Mouse (Mus musculus) retina, postnatal 7 days (tissue): ENCODE data around the gene Tent4a.
A peak's percentile ranks its signal among the peaks of the same experiment; 100 is the strongest.

Experiments used
- DNase-seq: peaks from one replicate; pipeline ENCODE4 v3.0.0-alpha.2; 2012; ENCODE audit warnings: low read depth, low spot score

The Tent4a gene

DNA sequence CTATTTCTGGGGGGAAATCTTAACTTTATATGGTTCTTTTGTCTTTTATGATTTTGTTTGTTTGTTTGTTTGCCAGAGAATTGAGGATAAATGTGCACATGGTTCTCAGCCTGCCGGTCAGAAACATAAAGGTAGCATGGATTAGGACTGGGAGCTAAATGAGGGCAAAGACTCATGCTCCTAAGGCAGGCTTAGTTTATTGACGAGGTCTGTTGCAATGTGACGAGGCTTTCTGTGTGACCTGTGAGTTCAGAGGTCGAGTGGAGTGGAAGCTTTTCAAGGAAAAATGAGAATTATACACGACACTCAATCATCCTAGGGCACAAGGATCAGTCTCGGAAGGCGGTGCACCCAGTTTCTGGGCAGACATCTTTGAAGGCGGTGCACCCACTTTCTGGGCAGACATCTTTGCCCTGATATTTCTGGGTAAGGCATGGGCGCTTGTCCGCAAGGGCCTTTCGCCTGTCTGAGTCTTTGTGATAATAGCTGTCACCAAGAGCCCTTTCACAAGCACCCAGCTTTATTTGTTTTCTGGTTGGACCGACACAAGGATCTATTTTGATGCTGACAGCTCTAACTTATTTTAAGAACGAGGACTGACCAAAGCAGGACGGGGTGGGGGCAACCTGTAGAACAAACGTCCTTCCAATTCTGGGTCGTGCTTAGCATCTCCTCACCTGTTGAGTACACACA, 13.2 kb upstream of the Tent4a start:
- DNase-seq = no peak

DNA sequence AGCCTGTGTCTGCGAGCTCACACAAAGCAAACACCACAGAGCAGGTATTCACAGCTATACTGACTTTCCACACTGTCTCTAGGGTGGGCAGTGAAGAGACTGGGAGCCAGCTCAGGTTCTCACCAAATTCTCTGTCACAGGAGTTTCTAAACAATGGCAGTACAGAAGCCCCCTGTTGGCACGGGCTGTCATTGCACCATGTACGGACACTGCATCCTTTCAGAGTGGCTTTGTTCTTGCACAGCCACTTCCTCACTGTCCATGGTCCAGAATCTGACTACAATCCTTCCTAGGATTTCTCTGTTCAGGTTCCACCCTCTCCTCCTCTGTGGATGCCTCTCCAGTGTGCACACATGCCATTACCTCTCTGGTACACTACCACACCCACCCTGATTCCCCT, 10.6 kb upstream of the Tent4a start:
- no peak for DNase-seq

GRCm38 (mm10) chr13:69543595-69543994, 9.2 kb upstream of the Tent4a start:
- no peak for DNase-seq

GRCm38 (mm10) chr13:69542571-69543352, 8.3 kb upstream of the Tent4a start:
- no peak for DNase-seq

- no peak for DNase-seq
Observed at GRCm38 (mm10) chr13:69541776-69542175, 7.4 kb upstream of the Tent4a start.

DNA sequence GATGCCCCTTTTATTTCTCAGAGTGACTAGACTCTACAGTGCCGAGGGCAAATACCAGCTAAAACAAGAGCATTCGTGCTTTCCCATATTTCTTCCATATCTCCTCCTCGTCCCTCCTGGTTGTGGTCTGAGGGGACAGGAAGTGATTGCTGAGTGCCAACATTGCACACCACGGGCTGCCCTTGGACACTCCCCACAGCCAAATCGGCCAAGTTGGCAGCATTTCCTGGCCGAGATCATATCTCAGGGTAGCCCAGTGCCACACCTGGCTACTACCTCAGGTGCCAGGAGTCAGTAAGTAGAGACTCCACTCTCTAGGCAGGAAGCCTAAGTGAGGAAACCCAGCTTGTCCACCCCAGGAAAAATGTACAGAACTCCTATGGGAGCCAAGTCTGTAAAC, 6.8 kb upstream of the Tent4a start:
- DNase-seq = no peak

GRCm38 (mm10) chr13:69538327-69538726, 3.9 kb upstream of the Tent4a start:
- no peak for DNase-seq

DNA sequence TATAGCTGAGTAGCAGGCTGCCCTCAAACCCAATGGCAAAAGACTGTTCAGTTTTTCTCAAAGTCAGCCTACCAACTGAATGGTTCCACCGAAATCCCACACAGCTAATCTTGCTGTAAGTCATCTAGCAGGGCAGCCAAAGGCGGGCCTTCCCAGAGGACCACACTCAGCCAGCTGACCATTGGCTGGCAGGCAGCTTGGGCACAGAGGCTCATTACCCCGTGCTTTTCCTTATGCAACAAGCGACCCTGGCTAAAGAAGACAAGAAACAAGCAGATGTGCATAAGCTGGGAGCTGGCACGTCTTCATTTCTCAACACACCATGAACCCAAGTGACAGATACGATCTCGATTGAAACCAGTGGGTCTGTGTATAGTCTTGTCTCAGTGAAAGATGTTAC, 2.9 kb upstream of the Tent4a start:
- DNase-seq = no peak

DNA sequence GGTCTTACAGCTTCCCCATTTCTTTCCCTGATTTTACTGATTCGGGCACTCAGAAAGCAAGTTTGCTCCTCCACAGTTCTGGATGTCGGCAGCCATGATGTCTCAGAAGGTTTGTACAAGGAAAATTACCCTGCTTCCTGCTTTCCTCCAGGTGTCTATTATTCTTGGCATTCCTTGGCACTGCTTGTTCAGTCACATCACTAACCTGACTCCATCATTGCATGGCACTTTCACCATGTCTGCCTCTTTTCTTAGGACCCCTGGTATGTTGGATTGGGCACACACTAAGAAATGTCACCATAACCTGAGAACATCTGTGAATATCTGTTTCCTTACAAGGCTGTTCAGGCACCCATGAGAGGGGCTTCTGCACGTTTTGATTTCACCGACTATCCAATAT, 1.6 kb upstream of the Tent4a start:
- DNase-seq = no peak

GRCm38 (mm10) chr13:69534654-69535551, 486 bp upstream of the Tent4a start:
- DNase-seq = peak; percentile 99

- DNase-seq = no peak
Observed at GRCm38 (mm10) chr13:69533405-69534333, 748 bp downstream of the Tent4a start, which contains the start of gene Nsun2. Nsun2 (plus strand) TSS chr13:69533746.

DNA sequence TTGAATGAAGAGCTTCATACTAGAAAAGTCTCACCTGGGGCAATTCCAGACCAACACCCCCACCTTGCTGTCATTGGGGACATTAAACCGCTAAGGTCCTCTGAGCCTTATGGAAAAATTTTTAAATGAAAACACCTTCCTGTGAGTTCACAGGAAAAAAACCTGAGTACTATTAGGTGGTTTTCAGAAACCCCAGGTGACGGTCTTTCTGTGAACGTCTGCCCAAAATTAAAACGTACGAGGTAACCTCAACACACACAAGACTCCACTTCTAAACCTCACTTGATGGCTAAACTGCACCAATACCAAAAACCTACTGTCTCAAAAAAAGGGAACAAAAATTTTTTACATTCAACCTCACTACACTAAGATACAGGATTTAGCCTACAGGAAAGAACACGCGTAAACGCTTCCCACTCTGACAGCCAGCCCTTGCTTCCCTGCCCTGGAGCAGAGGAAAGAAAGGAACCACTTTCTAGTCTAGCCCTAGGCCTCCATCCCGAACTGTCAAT, 1.5 kb downstream of the Tent4a start:
- no peak for DNase-seq

DNA sequence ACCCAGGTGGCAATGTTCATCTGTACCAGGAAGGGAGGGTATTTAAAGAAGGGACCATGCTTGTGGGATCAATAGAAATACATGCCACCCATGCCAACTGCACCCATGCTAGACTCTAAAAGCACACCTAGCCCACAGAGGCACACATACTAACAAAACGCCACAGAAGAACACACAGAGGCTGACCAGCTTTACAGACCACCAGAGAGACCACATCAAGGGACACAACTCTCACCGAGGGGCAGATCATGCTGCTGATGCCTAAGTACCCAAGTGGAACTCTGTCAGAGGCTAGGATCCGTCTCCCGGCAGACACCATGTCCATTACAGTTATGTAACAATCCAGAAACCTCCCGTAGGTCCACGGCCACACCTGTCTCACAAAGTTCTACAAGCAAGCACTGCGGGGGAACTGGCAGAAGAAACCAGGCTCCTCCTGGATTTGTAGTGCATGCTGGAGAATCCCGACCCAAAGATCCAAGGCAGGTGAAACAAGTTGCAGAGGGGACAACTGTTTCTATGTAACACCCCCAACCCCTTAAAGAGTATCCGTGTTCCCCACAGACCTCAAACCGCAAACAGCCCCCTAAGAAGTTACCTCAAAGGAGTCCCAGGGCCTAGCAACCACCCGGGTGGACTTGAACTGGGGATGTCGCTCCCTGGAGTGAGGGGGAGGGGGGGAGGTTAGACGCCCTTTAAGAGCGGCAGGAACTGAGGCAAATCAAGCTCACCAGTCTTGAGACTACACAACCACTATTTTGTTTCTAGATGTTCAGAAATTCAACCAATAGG, 2.1 kb downstream of the Tent4a start:
- no peak for DNase-seq

GRCm38 (mm10) chr13:69531431-69531830, 3.0 kb downstream of the Tent4a start:
- DNase-seq = no peak

DNA sequence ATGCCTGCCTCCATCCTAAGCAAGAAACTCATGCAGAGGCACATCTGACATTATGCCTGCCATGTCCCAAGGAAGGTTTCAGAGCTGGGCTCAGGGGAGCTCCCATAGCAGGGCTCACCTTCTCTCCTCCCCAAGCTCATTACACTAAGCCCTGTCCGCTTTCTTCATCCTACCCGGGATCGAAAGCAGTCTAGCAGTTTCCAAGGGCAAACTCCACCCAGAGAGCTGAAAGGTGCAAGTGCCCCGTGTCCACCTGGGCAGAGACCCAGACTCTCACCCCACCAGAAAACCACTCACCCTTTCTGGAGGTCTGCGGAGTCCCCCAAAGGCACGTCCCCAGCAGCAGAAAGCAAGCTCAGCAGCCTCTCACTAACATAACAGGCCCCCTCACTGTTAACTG, 3.5 kb downstream of the Tent4a start:
- DNase-seq = no peak

- DNase-seq = no peak
Observed at GRCm38 (mm10) chr13:69530156-69530555, 4.3 kb downstream of the Tent4a start.

- no peak for DNase-seq
Observed at GRCm38 (mm10) chr13:69528531-69528930, 5.9 kb downstream of the Tent4a start.

DNA sequence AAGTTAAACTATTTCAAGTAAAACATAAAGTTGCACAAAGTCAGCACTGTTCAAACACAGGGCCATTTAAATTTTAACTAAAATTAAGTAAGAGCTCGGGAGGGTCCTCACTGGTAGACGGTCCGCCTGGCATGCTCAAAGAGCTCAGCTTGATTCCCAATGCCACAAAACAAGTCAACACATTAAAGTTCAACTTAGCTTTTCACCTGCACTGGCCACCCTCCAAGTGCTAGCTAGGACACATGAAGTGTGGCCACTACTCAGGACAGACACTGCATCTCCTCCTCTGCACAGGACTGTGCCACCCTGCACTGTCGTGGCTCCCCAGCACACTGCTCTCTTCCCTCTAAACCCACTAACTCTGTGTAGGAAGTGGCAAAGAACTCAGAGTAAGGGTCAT, 8.6 kb downstream of the Tent4a start:
- no peak for DNase-seq

- no peak for DNase-seq
Observed at GRCm38 (mm10) chr13:69524158-69524530, 10.3 kb downstream of the Tent4a start.
